Mouse (Mus musculus): ENCODE measurements around the gene Zfp993. TPM values are rescaled to one million over a fixed set of nuclear protein-coding genes. Genes with fewer than 3 reads are reported as not detected.
"Not testable (repeated sequence)": the region's sequence is repeated elsewhere in the genome, so short reads cannot be mapped to it uniquely, and the experiment has no call there.

Zfp993 gene
- polyA plus RNA-seq (2016; fragmentation: Nextera tagmentation; extraction: Ambion mirVana): 2.3 and 2.5 TPM in 2 replicates

- H3K9me3 ChIP-seq; H3K4me3 ChIP-seq; H3K9ac ChIP-seq; H3K27ac ChIP-seq; H3K27me3 ChIP-seq; H3K4me2 ChIP-seq (replicated peaks); H3K4me1 ChIP-seq; H3K36me3 ChIP-seq; ATAC-seq (ENCODE audit: insufficient number of reproducible peaks, insufficient read depth, low FRiP score, low TSS enrichment): not testable (repeated sequence)
- WGBS: no CpG with 5 or more reads among the region's 14 CpGs
Measured at GRCm38 (mm10) chr4:146610774-146611400, at the start of gene Zfp993. TSS of gene Zfp993 (plus strand) at chr4:146610961.

GRCm38 (mm10) chr4:146579905-146580873, 30.6 kb upstream of the Zfp993 start:
- not testable (repeated sequence) for H3K9me3 ChIP-seq; H3K27me3 ChIP-seq; H3K36me3 ChIP-seq; H3K9ac ChIP-seq; H3K27ac ChIP-seq; H3K4me3 ChIP-seq; H3K4me2 ChIP-seq (replicated peaks); H3K4me1 ChIP-seq
- WGBS: 2% methylated on average over 15 of the region's 111 CpGs
- peak; percentile 67; the same call in 1 of the 2 replicates for ATAC-seq (ENCODE audit: insufficient number of reproducible peaks, insufficient read depth, low FRiP score, low TSS enrichment)

- not testable (repeated sequence) for H3K4me1 ChIP-seq, H3K27me3 ChIP-seq, H3K9me3 ChIP-seq, H3K36me3 ChIP-seq, H3K9ac ChIP-seq, H3K27ac ChIP-seq
- Histone ChIP-seq H3K4me2 (replicated peaks) (peak overlapping the region; percentile 34; the same call in 1 of the 2 replicates), H3K4me3 (peak overlapping the region; percentile 19; the same call in 1 of the 2 replicates)
- ATAC-seq (ENCODE audit: insufficient number of reproducible peaks, insufficient read depth, low FRiP score, low TSS enrichment): peak; percentile 87; the same call in 1 of the 2 replicates
- WGBS: 8% methylated on average over 29 of the region's 53 CpGs
Measured at GRCm38 (mm10) chr4:146603578-146604399, 7.0 kb upstream of the Zfp993 start.

GRCm38 (mm10) chr4:146644367-146644766, 33.6 kb downstream of the Zfp993 start:
- ATAC-seq (ENCODE audit: insufficient number of reproducible peaks, insufficient read depth, low FRiP score, low TSS enrichment); H3K4me2 ChIP-seq (replicated peaks); H3K4me3 ChIP-seq; H3K4me1 ChIP-seq; H3K9ac ChIP-seq; H3K36me3 ChIP-seq; H3K9me3 ChIP-seq; H3K27me3 ChIP-seq; H3K27ac ChIP-seq: not testable (repeated sequence)
- WGBS: no CpG with 5 or more reads among the region's 4 CpGs

- H3K27me3 ChIP-seq; H3K4me1 ChIP-seq; H3K4me2 ChIP-seq (replicated peaks); H3K9ac ChIP-seq; H3K27ac ChIP-seq; H3K4me3 ChIP-seq; H3K9me3 ChIP-seq; H3K36me3 ChIP-seq: not testable (repeated sequence)
- ATAC-seq (ENCODE audit: insufficient number of reproducible peaks, insufficient read depth, low FRiP score, low TSS enrichment): peak; percentile 35; the same call in 1 of the 2 replicates
- no CpG with 5 or more reads among the region's 2 CpGs for WGBS
Measured at GRCm38 (mm10) chr4:146649641-146650040, 38.9 kb downstream of the Zfp993 start.

- H3K4me3 ChIP-seq; H3K9me3 ChIP-seq; H3K36me3 ChIP-seq; H3K4me2 ChIP-seq (replicated peaks); H3K27ac ChIP-seq; H3K27me3 ChIP-seq; H3K9ac ChIP-seq; H3K4me1 ChIP-seq: not testable (repeated sequence)
- 0 out of 2 replicates have a peak, but pooled peaks have one; percentile 64 for ATAC-seq (ENCODE audit: insufficient number of reproducible peaks, insufficient read depth, low FRiP score, low TSS enrichment)
- WGBS: 72% methylated on average over 2 of the region's 4 CpGs
Measured at GRCm38 (mm10) chr4:146650115-146650514, 39.4 kb downstream of the Zfp993 start.

GRCm38 (mm10) chr4:146650639-146651038, 39.9 kb downstream of the Zfp993 start:
- H3K4me3 ChIP-seq; H3K9ac ChIP-seq; H3K27ac ChIP-seq; H3K27me3 ChIP-seq; H3K36me3 ChIP-seq; ATAC-seq (ENCODE audit: insufficient number of reproducible peaks, insufficient read depth, low FRiP score, low TSS enrichment); H3K4me2 ChIP-seq (replicated peaks); H3K9me3 ChIP-seq; H3K4me1 ChIP-seq: not testable (repeated sequence)
- 96% methylated on average over 2 of the region's 5 CpGs for WGBS

Other genes with a start within 250 kb of the Zfp993 start
- gene Zfp992, start 161.9 kb upstream of the Zfp993 start, polyA plus RNA-seq (2016; fragmentation: Nextera tagmentation; extraction: Ambion mirVana): 2.9 and 4.5 TPM in 2 replicates
- gene Zfp981, start 108.9 kb upstream of the Zfp993 start, polyA plus RNA-seq (2016; fragmentation: Nextera tagmentation; extraction: Ambion mirVana): 0.06 and 0.14 TPM in 2 replicates

Data from embryonic facial prominence, embryonic 12.5 days (tissue).